In genomic region chr14:25852121-25852561, GRCm38 (mm10) we compare ENCODE assay signal across 23 mouse cellular contexts. TPM values are rescaled to one million over a fixed set of nuclear protein-coding genes. Genes with fewer than 3 reads are reported as not detected.
DNase-seq lines count a peak whose midpoint lies in the region; ATAC-seq and TF ChIP-seq lines count a peak whose summit lies in the region.
"Had no signal": no experiment of that assay in that cellular context is flagged by ENCODE, and none has a peak within 500 bp of the region (broad histone marks: within the 10 kb centered on the region; RNA-seq: fewer than 3 reads in every experiment).

No protein-coding gene starts in this region.

- H3K9ac ChIP-seq in stomach, embryonic 16.5 days (ENCODE audit: low read length): 0 out of 2 replicates have a peak overlapping the region, but pooled peaks have one; percentile 21
- no peak overlapping the region for H3K9ac ChIP-seq in stomach, postnatal 0 days (ENCODE audit: low read length)
- H3K9ac ChIP-seq: hindbrain, embryonic 14.5 days; limb, embryonic 13.5 days; liver, embryonic 14.5 days; neural tube, embryonic 13.5 days had no signal

- no peaks in the 10 kb centered on the region for H3K36me3 ChIP-seq in stomach, embryonic 16.5 days (ENCODE audit: control insufficient read depth, insufficient read depth, low read length)
- H3K36me3 ChIP-seq in stomach, postnatal 0 days (ENCODE audit: control insufficient read depth, insufficient read depth, low read length): no peaks in the 10 kb centered on the region
- H3K36me3 ChIP-seq: heart, embryonic 13.5 days; limb, embryonic 13.5 days; neural tube, embryonic 13.5 days had no signal

- TF ChIP-seq EP300 in stomach, postnatal 0 days (optimal IDR thresholded peaks at IDR 0.05): no peak

- no peak overlapping the region for H3K4me3 ChIP-seq in gastrocnemius, adult 2 months
- H3K4me3 ChIP-seq in stomach, embryonic 16.5 days (replicated peaks; ENCODE audit: low read length): no peak overlapping the region
- no peak overlapping the region for H3K4me3 ChIP-seq in stomach, postnatal 0 days (ENCODE audit: low read depth, low read length)
- H3K4me3 ChIP-seq in cerebellum, adult 2 months (replicated peaks; ENCODE audit: insufficient read depth, low read depth, low read length): no peak overlapping the region
- H3K4me3 ChIP-seq: heart, embryonic 13.5 days; limb, embryonic 13.5 days; neural tube, embryonic 13.5 days had no signal

- no peaks in the 10 kb centered on the region for H3K27me3 ChIP-seq in stomach, embryonic 16.5 days (ENCODE audit: control insufficient read depth, insufficient read depth, low read length)
- no peaks in the 10 kb centered on the region for H3K27me3 ChIP-seq in stomach, postnatal 0 days (ENCODE audit: control insufficient read depth, insufficient read depth, low read length)
- H3K27me3 ChIP-seq in cerebellum, adult 2 months (ENCODE audit: control insufficient read depth, insufficient read depth, low read length): no peaks in the 10 kb centered on the region
- H3K27me3 ChIP-seq: CH12.LX; heart, embryonic 13.5 days; limb, embryonic 13.5 days; neural tube, embryonic 13.5 days had no signal

- intact Hi-C loops in gastrocnemius, adult 2 months (cut with DNase I): no loop called here
- intact Hi-C loops in left cerebral cortex, postnatal 14 days (cut with DNase I): no loop called here

- no peak for ATAC-seq in stomach, embryonic 16.5 days (ENCODE audit: insufficient read depth, low FRiP score)
- ATAC-seq in stomach, postnatal 0 days (ENCODE audit: low FRiP score, low TSS enrichment): no peak

- no peak for DNase-seq in gastrocnemius, adult 2 months
- no peak for DNase-seq in gastrocnemius, adult 18-20 months (ENCODE audit: low spot score)
- DNase-seq in left cerebral cortex, adult 11 months (ENCODE audit: low spot score): peak; percentile 41
- no peak for DNase-seq in left cerebral cortex, postnatal 14 days (ENCODE audit: low spot score in 2 of 2)
- no peak for DNase-seq in stomach, postnatal 0 days (ENCODE audit: low spot score)
- DNase-seq in layer of hippocampus, postnatal 36 days: peak; percentile 63 to 67
- DNase-seq in cerebellum, adult 2 months: no peak
- DNase-seq: adrenal gland, postnatal 36 days; cerebellum, adult 18-20 months; cerebellum, postnatal 36 days; midbrain, embryonic 14.5 days; right cerebral cortex, postnatal 14 days; spleen, adult 18-20 months had no signal

- H3K4me1 ChIP-seq in stomach, embryonic 16.5 days (ENCODE audit: control insufficient read depth, insufficient read depth, low read length): peaks cover 22% of the 10 kb centered on the region
- peaks cover 2% of the 10 kb centered on the region for H3K4me1 ChIP-seq in stomach, postnatal 0 days (replicated peaks; ENCODE audit: control insufficient read depth, insufficient read depth)
- H3K4me1 ChIP-seq in cerebellum, adult 2 months (ENCODE audit: control insufficient read depth, insufficient read depth, low read length): no peaks in the 10 kb centered on the region

- peak overlapping the region; percentile 69 for H3K27ac ChIP-seq in gastrocnemius, adult 2 months
- H3K27ac ChIP-seq in stomach, embryonic 16.5 days (ENCODE audit: low read length): no peak overlapping the region
- no peak overlapping the region for H3K27ac ChIP-seq in stomach, postnatal 0 days (replicated peaks)
- no peak overlapping the region for H3K27ac ChIP-seq in cerebellum, adult 2 months (ENCODE audit: insufficient read depth, low read length)
- H3K27ac ChIP-seq: hindbrain, embryonic 14.5 days; limb, embryonic 13.5 days; liver, embryonic 14.5 days; neural tube, embryonic 13.5 days had no signal

- H3K9me3 ChIP-seq in stomach, embryonic 16.5 days (replicated peaks; ENCODE audit: control insufficient read depth, low read length): no peaks in the 10 kb centered on the region
- no peaks in the 10 kb centered on the region for H3K9me3 ChIP-seq in stomach, postnatal 0 days (ENCODE audit: control insufficient read depth, low read length)
- H3K9me3 ChIP-seq: heart, embryonic 13.5 days; limb, embryonic 13.5 days; neural tube, embryonic 13.5 days had no signal

- 69% methylated on average over 11 of the region's 11 CpGs for WGBS in stomach, embryonic 16.5 days
- 68% methylated on average over 11 of the region's 11 CpGs for WGBS in stomach, postnatal 0 days
- 73% methylated on average over 11 of the region's 11 CpGs for WGBS in cerebellum, adult 2 months

- H3K4me2 ChIP-seq in stomach, embryonic 16.5 days (ENCODE audit: low read depth, low read length): no peak overlapping the region
- no peak overlapping the region for H3K4me2 ChIP-seq in stomach, postnatal 0 days (replicated peaks; ENCODE audit: low read depth)
- H3K4me2 ChIP-seq: heart, embryonic 13.5 days; hindbrain, embryonic 14.5 days; limb, embryonic 13.5 days; neural tube, embryonic 13.5 days had no signal

- TF ChIP-seq POLR2A in cerebellum, adult 2 months (IDR thresholded peaks at IDR 0.05; ENCODE audit: borderline replicate concordance, insufficient read depth, low read length): no peak

- no peak for TF ChIP-seq CTCF in gastrocnemius, adult 2 months (IDR thresholded peaks at IDR 0.05)
- TF ChIP-seq CTCF in stomach, postnatal 0 days (IDR thresholded peaks at IDR 0.05; ENCODE audit: low read depth): no peak
- TF ChIP-seq CTCF in cerebellum, adult 2 months (IDR thresholded peaks at IDR 0.05; ENCODE audit: borderline replicate concordance, insufficient read depth, low read depth, low read length): no peak

RNA-seq across cellular contexts. Expression of gene Anxa11, which starts 10.2 kb away (rescaled TPM):
- total RNA-seq in gastrocnemius, adult 2 months (2021): 10 to 100 TPM; 97.4 to 99.1 TPM
- total RNA-seq in gastrocnemius, adult 18-20 months (2021): 100 to 1,000 TPM; 100 to 102 TPM
- total RNA-seq in left cerebral cortex, postnatal 14 days (2021): 10 to 100 TPM; 14.1 to 14.8 TPM
- polyA plus RNA-seq in stomach, embryonic 16.5 days (2015; fragmentation: Nextera tagmentation; extraction: Ambion mirVana): 52.1 and 54.4 TPM in 2 replicates
- polyA plus RNA-seq in stomach, postnatal 0 days (2015; fragmentation: Nextera tagmentation; extraction: Ambion mirVana): 60.6 and 67.3 TPM in 2 replicates
- total RNA-seq in layer of hippocampus, postnatal 36 days (2021): 10 to 100 TPM; 70.0 to 81.0 TPM
- polyA plus RNA-seq in cerebellum, adult 2 months (2012; rRNA removed): 12.3 and 12.9 TPM in 2 replicates

RNA-seq across cellular contexts. Expression of gene Plac9a, which starts 50.8 kb away (rescaled TPM):
- 1 to 10 TPM; 2.6 to 3.6 TPM for total RNA-seq in gastrocnemius, adult 2 months (2021)
- 1 to 10 TPM; 2.2 to 4.1 TPM for total RNA-seq in gastrocnemius, adult 18-20 months (2021)
- total RNA-seq in left cerebral cortex, postnatal 14 days (2021): not detected
- 3.1 TPM in 1 of 2 replicates, not detected in the other for polyA plus RNA-seq in stomach, embryonic 16.5 days (2015; fragmentation: Nextera tagmentation; extraction: Ambion mirVana)
- polyA plus RNA-seq in stomach, postnatal 0 days (2015; fragmentation: Nextera tagmentation; extraction: Ambion mirVana): 1.9 and 2.8 TPM in 2 replicates
- not detected for total RNA-seq in layer of hippocampus, postnatal 36 days (2021)
- polyA plus RNA-seq in cerebellum, adult 2 months (2012; rRNA removed): 0.27 TPM in 1 of 2 replicates, not detected in the other
- total RNA-seq: CH12.LX had no signal
- polyA plus RNA-seq: forebrain, embryonic 11.5 days; heart, embryonic 13.5 days; hindbrain, embryonic 14.5 days; intestine, embryonic 14.5 days; limb, embryonic 13.5 days; midbrain, embryonic 14.5 days; neural tube, embryonic 13.5 days; thymus, postnatal 0 days had no signal

Comparison
In these comparisons a context has a peak if more than half of its experiments do, and no peak if none do; other contexts are left out.
1. DNase-seq: peak in left cerebral cortex, adult 11 months (single experiment) and layer of hippocampus, postnatal 36 days (2 of 2); none in gastrocnemius, adult 2 months (single experiment), gastrocnemius, adult 18-20 months (single experiment), left cerebral cortex, postnatal 14 days (0 of 2), stomach, postnatal 0 days (single experiment) and cerebellum, adult 2 months (0 of 2).
2. RNA of gene Anxa11, which starts 10.2 kb away (total RNA-seq): 100 to 102 TPM in gastrocnemius, adult 18-20 months, 97.4 to 99.1 TPM in gastrocnemius, adult 2 months and 70.0 to 81.0 TPM in layer of hippocampus, postnatal 36 days; 14.1 to 14.8 TPM in left cerebral cortex, postnatal 14 days; every median in the first group is over 4 times any median in the second.